23 mouse cellular contexts compared by ENCODE assay signal in the genomic region with DNA sequence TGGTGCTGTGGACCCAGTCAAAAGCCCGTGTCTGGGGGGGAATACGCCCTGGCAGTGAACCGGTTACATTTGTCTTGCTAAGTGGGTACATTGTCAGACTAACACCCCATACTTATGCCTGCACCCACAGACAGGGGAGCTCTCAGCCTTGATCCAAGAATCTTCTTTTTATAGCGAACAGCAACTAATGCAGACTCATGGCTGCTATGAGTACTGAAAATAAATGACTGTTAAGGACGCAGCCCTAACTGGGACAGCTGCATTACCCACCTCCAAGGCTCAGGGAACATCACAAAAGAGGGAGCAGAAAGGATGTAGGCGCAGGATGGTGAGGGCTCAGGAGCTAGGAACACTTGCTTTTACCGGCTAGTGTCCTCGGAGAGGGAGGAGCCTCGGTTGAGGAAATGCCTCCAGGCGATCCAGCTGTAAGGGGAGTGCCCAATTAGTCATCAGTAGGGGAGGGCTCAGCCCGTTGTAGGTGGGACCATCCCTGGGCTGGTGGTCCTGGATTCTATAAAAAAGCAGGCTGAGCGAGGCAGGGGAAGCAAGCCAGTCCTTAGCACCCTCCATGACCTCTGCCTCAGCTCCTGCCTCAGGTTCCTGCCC. TPM values are rescaled to one million over a fixed set of nuclear protein-coding genes. Genes with fewer than 3 reads are reported as not detected.
DNase-seq lines count a peak whose midpoint lies in the region; ATAC-seq and TF ChIP-seq lines count a peak whose summit lies in the region.
"Had no signal": no experiment of that assay in that cellular context is flagged by ENCODE, and none has a peak within 500 bp of the region (broad histone marks: within the 10 kb centered on the region; RNA-seq: fewer than 3 reads in every experiment).

No protein-coding gene starts in this region.

- ATAC-seq in frontal cortex, adult (ENCODE audit: low TSS enrichment) = peak; percentile 76
- no peak for ATAC-seq in megakaryocyte, adult 5-6 weeks (ENCODE audit: poor library complexity, severe bottlenecking)
- no peak for ATAC-seq in erythroid progenitor cell, adult 5-6 weeks (replicated peaks; ENCODE audit: low FRiP score, poor library complexity, severe bottlenecking)
- ATAC-seq: forebrain, embryonic 13.5 days; lung, postnatal 0 days had no signal

- no peak for TF ChIP-seq CTCF in cortical plate, adult 2 months (IDR thresholded peaks at IDR 0.05; ENCODE audit: extremely low read depth, insufficient read depth, low read length)

- no peaks in the 10 kb centered on the region for H3K9me3 ChIP-seq in megakaryocyte, embryonic 14.5 days
- H3K9me3 ChIP-seq: forebrain, embryonic 13.5 days; heart, embryonic 13.5 days; hindbrain, embryonic 15.5 days; limb, embryonic 12.5 days; neural tube, embryonic 13.5 days had no signal

- H3K27ac ChIP-seq in cortical plate, adult 2 months (ENCODE audit: insufficient read depth, low read length) = no peak overlapping the region
- H3K27ac ChIP-seq: forebrain, embryonic 13.5 days; heart, embryonic 13.5 days; hindbrain, embryonic 15.5 days; limb, embryonic 12.5 days; liver, embryonic 14.5 days; neural tube, embryonic 13.5 days had no signal

- peak overlapping the region; percentile 83 for H3K4me3 ChIP-seq in megakaryocyte, embryonic 14.5 days (replicated peaks)
- H3K4me3 ChIP-seq in cortical plate, adult 2 months (ENCODE audit: insufficient read depth, low read length) = no peak overlapping the region
- H3K4me3 ChIP-seq: forebrain, embryonic 13.5 days; heart, embryonic 13.5 days; hindbrain, embryonic 15.5 days; limb, embryonic 12.5 days; neural tube, embryonic 13.5 days had no signal

- TF ChIP-seq POLR2A in cortical plate, adult 2 months (IDR thresholded peaks at IDR 0.05; ENCODE audit: extremely low read depth, insufficient read depth, low read length) = peak; percentile 57

- DNase-seq in frontal cortex, postnatal 14 days (ENCODE audit: low spot score in 2 of 2) = no peak
- peak; percentile 78 for DNase-seq in telencephalon, adult 2 months (ENCODE audit: low read depth, low spot score)
- no peak for DNase-seq in gastrocnemius, postnatal 25 days
- DNase-seq: cerebellum, postnatal 10 days; embryo, embryonic 11 days; heart, postnatal 36 days; kidney, adult 18-20 months; kidney, postnatal 14 days; layer of hippocampus, adult 9-11 months had no signal

- H3K27me3 ChIP-seq in megakaryocyte, embryonic 14.5 days (replicated peaks) = peaks cover 2% of the 10 kb centered on the region
- H3K27me3 ChIP-seq: forebrain, embryonic 13.5 days; hindbrain, embryonic 15.5 days; neural tube, embryonic 13.5 days had no signal

- H3K36me3 ChIP-seq in megakaryocyte, embryonic 14.5 days (replicated peaks; ENCODE audit: low read length) = peaks cover 39% of the 10 kb centered on the region

- H3K4me1 ChIP-seq in megakaryocyte, embryonic 14.5 days = peaks cover 71% of the 10 kb centered on the region
- peaks cover 8% of the 10 kb centered on the region for H3K4me1 ChIP-seq in cortical plate, adult 2 months (ENCODE audit: control insufficient read depth, insufficient read depth, low read length)
- H3K4me1 ChIP-seq: forebrain, embryonic 13.5 days; hindbrain, embryonic 15.5 days; limb, embryonic 12.5 days; neural tube, embryonic 13.5 days had no signal

RNA-seq across cellular contexts. Expression of gene Rasl10a, which starts 11.5 kb away (rescaled TPM):
- 12.0 and 22.3 TPM in 2 replicates for polyA plus RNA-seq in megakaryocyte, embryonic 14.5 days (2012; ENCODE audit: insufficient read depth, low replicate concordance)
- total RNA-seq in megakaryocyte, adult 5-6 weeks (2015) = not detected in 2 replicates
- not detected in 2 replicates for total RNA-seq in megakaryocyte, adult 5-6 weeks (2017)
- 83.2 and 86.6 TPM in 2 replicates for polyA plus RNA-seq in cortical plate, adult 2 months (2012; rRNA removed)
- total RNA-seq in erythroid progenitor cell, adult 5-6 weeks (2015; ENCODE audit: low replicate concordance) = not detected in 2 replicates
- total RNA-seq in erythroid progenitor cell, adult 5-6 weeks (2017; ENCODE audit: low replicate concordance) = 1.5 TPM in 1 of 2 replicates, not detected in the other
- not detected for total RNA-seq in gastrocnemius, postnatal 25 days (2021)
- total RNA-seq: granulocyte monocyte progenitor cell, adult 5-6 weeks; monocyte, adult 5-6 weeks had no signal
- polyA plus RNA-seq: forebrain, embryonic 13.5 days had no signal

RNA-seq across cellular contexts. Expression of gene Gas2l1, which starts 18.7 kb away (rescaled TPM):
- 1,288 and 2,398 TPM in 2 replicates for polyA plus RNA-seq in megakaryocyte, embryonic 14.5 days (2012; ENCODE audit: insufficient read depth, low replicate concordance)
- total RNA-seq in megakaryocyte, adult 5-6 weeks (2015) = 1.5 and 2.4 TPM in 2 replicates
- 0.89 and 1.1 TPM in 2 replicates for total RNA-seq in megakaryocyte, adult 5-6 weeks (2017)
- 91.6 and 98.8 TPM in 2 replicates for polyA plus RNA-seq in cortical plate, adult 2 months (2012; rRNA removed)
- total RNA-seq in erythroid progenitor cell, adult 5-6 weeks (2015; ENCODE audit: low replicate concordance) = 0.42 and 2.2 TPM in 2 replicates
- total RNA-seq in erythroid progenitor cell, adult 5-6 weeks (2017; ENCODE audit: low replicate concordance) = 1.7 TPM in 1 of 2 replicates, not detected in the other
- total RNA-seq in gastrocnemius, postnatal 25 days (2021) = 1 to 10 TPM; 6.0 to 9.4 TPM

RNA-seq across cellular contexts. Expression of gene Rhbdd3, which starts 52.3 kb away (rescaled TPM):
- polyA plus RNA-seq in megakaryocyte, embryonic 14.5 days (2012; ENCODE audit: insufficient read depth, low replicate concordance) = 28.8 and 47.9 TPM in 2 replicates
- total RNA-seq in megakaryocyte, adult 5-6 weeks (2015) = 2.6 and 6.0 TPM in 2 replicates
- 11.5 and 14.5 TPM in 2 replicates for total RNA-seq in megakaryocyte, adult 5-6 weeks (2017)
- 32.3 and 34.4 TPM in 2 replicates for polyA plus RNA-seq in cortical plate, adult 2 months (2012; rRNA removed)
- 2.2 and 23.5 TPM in 2 replicates for total RNA-seq in erythroid progenitor cell, adult 5-6 weeks (2015; ENCODE audit: low replicate concordance)
- total RNA-seq in erythroid progenitor cell, adult 5-6 weeks (2017; ENCODE audit: low replicate concordance) = 3.6 and 4.6 TPM in 2 replicates
- 10 to 100 TPM; 19.3 to 24.1 TPM for total RNA-seq in gastrocnemius, postnatal 25 days (2021)

RNA-seq across cellular contexts. Expression of gene Ewsr1, which starts 52.6 kb away (rescaled TPM):
- polyA plus RNA-seq in megakaryocyte, embryonic 14.5 days (2012; ENCODE audit: insufficient read depth, low replicate concordance) = 186 and 838 TPM in 2 replicates
- 129 and 153 TPM in 2 replicates for total RNA-seq in megakaryocyte, adult 5-6 weeks (2015)
- 326 and 348 TPM in 2 replicates for total RNA-seq in megakaryocyte, adult 5-6 weeks (2017)
- 345 and 350 TPM in 2 replicates for polyA plus RNA-seq in cortical plate, adult 2 months (2012; rRNA removed)
- total RNA-seq in erythroid progenitor cell, adult 5-6 weeks (2015; ENCODE audit: low replicate concordance) = 242 and 276 TPM in 2 replicates
- 439 and 531 TPM in 2 replicates for total RNA-seq in erythroid progenitor cell, adult 5-6 weeks (2017; ENCODE audit: low replicate concordance)
- total RNA-seq in gastrocnemius, postnatal 25 days (2021) = 10 to 100 TPM; 69.3 to 82.6 TPM

RNA-seq across cellular contexts. Expression of gene Ap1b1, which starts 59.8 kb away (rescaled TPM):
- polyA plus RNA-seq in megakaryocyte, embryonic 14.5 days (2012; ENCODE audit: insufficient read depth, low replicate concordance) = 57.8 and 66.6 TPM in 2 replicates
- total RNA-seq in megakaryocyte, adult 5-6 weeks (2015) = 38.8 and 39.4 TPM in 2 replicates
- total RNA-seq in megakaryocyte, adult 5-6 weeks (2017) = 37.0 and 38.3 TPM in 2 replicates
- polyA plus RNA-seq in cortical plate, adult 2 months (2012; rRNA removed) = 162 and 169 TPM in 2 replicates
- 42.8 and 126 TPM in 2 replicates for total RNA-seq in erythroid progenitor cell, adult 5-6 weeks (2015; ENCODE audit: low replicate concordance)
- total RNA-seq in erythroid progenitor cell, adult 5-6 weeks (2017; ENCODE audit: low replicate concordance) = 91.6 and 103 TPM in 2 replicates
- total RNA-seq in gastrocnemius, postnatal 25 days (2021) = 10 to 100 TPM; 31.0 to 36.4 TPM
